Mouse (Mus musculus) heart, postnatal 25 days (tissue): ENCODE measurements around the gene Unc45a. TPM values are rescaled to one million over a fixed set of nuclear protein-coding genes. Genes with fewer than 3 reads are reported as not detected.
"Not testable (repeated sequence)": the region's sequence is repeated elsewhere in the genome, so short reads cannot be mapped to it uniquely, and the experiment has no call there.

Source experiments
- DNase-seq: peaks from one replicate; pipeline ENCODE4 v3.0.0; 2022; ENCODE audit warnings: low spot score
- intact Hi-C: fragments of 180-260 bp; cut with DNase I; formaldehyde crosslinking; loops from one replicate; pipeline ENCODE4 v1.15.1; 2025
- total RNA-seq, 2 experiments: library from RNA; stranded (reverse); gene quantifications; 2 replicates each; pipeline ENCODE4 v1.2.3; 2021

Unc45a gene
- total RNA-seq, 2 experiments from 2014 or later, result 13.5 to 15.8 TPM

DNA sequence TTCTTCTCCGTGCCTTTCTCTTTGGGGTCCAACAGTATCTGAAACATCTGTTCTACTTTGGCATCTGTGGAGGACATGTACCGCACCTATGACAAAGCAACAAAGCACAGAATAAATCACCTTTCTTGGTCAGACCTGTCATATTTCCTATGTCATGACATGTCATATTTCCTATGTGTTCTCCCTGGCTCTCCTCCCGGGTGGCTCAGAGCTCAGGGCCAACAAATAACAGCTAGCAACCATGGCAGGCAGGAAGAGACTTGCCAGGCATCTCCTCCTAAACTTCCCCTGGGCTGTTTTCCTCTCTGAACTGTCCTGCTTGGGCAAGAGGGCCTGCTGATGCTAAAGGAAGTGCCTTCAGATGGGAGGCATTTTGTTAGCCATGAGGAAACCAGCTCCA lies 3.9 kb downstream of the Unc45a start:
- intact Hi-C loops, result no loop called here

GRCm38 (mm10) chr7:80334848-80335247 lies 6.0 kb downstream of the Unc45a start:
- intact Hi-C loops, result no loop called here
- no peak for DNase-seq

More for the DNA sequence above, 3.9 kb downstream of the Unc45a start:
- no peak for DNase-seq

GRCm38 (mm10) chr7:80331433-80331832 lies 9.4 kb downstream of the Unc45a start:
- intact Hi-C loops, result no loop called here
- DNase-seq, result no peak

DNA sequence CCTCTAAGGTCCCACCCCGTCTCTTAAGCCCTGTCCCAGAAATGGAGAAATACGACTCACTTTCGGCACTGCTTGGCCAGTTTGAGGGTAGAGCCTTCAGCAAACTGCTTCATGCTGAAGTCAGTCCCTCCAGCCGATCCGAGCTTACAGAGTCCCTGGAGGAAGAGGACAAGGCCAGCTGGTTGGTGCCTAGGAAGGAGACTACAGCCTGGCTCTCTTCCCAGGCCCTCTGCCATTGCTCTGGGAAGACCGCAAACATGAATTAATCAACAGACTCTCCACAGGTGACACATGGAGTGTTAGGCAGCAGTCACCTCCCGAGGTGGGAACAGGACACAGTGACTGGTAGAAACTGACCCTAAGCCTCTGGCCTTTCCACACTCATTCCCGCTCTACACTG lies 10.5 kb downstream of the Unc45a start:
- intact Hi-C loops, result no loop called here
- no peak for DNase-seq

- intact Hi-C loops, result no loop called here
- no peak for DNase-seq
These were observed 14.7 kb downstream of the Unc45a start for GRCm38 (mm10) chr7:80326076-80326475.

GRCm38 (mm10) chr7:80325292-80325868 lies 15.4 kb downstream of the Unc45a start:
- intact Hi-C loops, result loop anchor here (2.0 kb wide), 1 partner anchor 29 kb away; no protein-coding TSS in a partner anchor
- DNase-seq, result no peak

DNA sequence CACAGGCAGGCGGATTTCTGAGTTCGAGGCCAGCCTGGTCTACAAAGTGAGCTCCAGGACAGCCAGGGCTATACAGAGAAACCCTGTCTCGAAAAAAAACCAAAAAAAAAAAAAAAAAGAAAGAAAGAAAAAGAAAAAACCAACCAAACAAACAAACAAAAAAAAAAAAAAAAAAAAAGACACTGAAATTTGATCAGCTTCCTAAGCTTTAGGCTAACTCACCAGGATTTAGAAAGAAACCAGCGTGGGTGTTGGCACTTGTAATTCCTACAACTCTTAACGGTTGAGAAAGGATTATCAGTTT lies 16.0 kb downstream of the Unc45a start:
- intact Hi-C loops, result loop anchor here (2.0 to 5.0 kb wide), 2 partner anchors 28 to 182 kb away; no protein-coding TSS in a partner anchor
- DNase-seq, result not testable (repeated sequence)

DNA sequence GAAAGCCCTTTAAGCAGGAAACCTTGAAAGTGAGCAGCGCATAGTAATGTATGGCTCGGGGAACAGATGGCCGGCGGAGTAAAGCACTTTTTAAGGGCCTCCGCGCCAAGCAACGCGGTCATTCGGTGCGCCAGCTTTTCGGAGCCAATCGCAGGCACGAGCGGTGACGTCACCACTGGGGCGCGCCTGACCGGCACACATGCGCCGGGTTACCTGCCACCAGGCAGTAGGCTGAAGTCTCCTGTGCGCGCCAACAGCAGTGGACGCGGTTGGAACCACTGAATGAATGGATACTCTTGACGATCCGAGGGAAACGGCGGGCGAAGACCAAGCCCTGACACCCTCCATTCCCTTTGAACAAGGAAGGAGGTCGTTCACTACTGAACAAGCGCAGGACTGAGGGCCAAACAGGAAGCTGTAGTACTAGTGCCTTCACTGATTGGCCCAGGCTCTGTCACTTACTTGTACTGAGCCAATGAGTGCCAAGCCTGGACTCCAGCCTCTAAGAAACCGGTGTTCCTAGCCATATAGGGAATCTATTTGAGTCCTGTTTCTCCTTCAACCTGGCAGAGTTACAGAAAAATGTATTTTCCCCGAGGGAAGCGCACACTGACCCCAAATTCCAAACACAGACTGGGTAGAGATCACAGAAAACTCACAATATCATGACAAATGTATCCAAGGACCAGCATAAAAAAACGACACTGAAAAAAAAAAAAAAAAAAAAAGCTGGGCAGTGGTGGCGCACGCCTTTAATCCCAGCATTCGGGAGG lies 16.6 kb downstream of the Unc45a start, which contains the start of gene Rccd1:
Gene Rccd1 (minus strand): TSS at position 412 of the 773 bp plus-strand sequence.
- peak; percentile 89 for DNase-seq
- intact Hi-C loops, result loop anchor here (2.0 to 5.0 kb wide), 2 partner anchors 27 to 182 kb away; no protein-coding TSS in a partner anchor

DNA sequence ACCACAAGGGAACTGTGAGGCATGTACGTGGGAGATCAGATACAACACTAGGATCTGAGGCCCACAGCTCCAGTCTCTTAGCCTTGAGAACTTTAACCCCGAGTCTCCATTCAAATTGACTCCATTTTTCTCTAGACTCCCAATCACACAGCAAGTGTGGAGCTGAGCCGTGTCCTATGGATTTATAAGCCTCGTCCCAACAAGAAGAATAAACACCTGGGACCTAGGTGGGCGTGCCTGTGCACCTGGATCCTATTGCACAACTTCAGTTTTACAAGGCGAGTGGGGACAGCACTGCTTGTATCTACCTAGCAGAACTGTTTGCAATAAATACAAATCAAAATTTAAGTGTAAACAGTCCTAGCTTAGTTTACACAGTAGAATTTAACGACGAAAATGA lies 17.5 kb downstream of the Unc45a start:
- intact Hi-C loops, result loop anchor here (5.0 kb wide), 1 partner anchor 181 kb away; no protein-coding TSS in a partner anchor
- no peak for DNase-seq

- no peak for DNase-seq
- intact Hi-C loops, result loop anchor here (5.0 kb wide), 1 partner anchor 178 kb away; no protein-coding TSS in a partner anchor
These were observed 20.8 kb downstream of the Unc45a start for GRCm38 (mm10) chr7:80319846-80320496.

DNA sequence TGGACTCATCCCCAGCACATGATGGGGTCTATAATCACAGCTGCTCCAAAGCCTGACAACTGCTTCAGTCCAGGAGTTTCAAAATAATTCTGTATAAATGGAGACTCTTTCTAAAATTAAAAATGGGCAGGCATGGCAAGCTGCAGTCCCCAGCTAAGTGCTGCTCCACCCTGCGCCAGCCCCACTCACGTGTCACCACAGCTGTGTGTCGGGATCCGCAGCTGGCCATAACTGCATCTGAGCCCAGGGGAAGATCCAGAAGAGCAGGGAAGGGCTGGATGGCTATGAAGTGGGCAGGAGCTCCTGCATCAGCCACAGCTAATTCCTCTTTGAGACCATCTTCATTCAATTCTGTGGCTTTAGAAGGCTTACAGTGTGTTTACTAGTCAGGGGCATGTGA lies 22.1 kb downstream of the Unc45a start:
- DNase-seq, result no peak
- intact Hi-C loops, result no loop called here

DNA sequence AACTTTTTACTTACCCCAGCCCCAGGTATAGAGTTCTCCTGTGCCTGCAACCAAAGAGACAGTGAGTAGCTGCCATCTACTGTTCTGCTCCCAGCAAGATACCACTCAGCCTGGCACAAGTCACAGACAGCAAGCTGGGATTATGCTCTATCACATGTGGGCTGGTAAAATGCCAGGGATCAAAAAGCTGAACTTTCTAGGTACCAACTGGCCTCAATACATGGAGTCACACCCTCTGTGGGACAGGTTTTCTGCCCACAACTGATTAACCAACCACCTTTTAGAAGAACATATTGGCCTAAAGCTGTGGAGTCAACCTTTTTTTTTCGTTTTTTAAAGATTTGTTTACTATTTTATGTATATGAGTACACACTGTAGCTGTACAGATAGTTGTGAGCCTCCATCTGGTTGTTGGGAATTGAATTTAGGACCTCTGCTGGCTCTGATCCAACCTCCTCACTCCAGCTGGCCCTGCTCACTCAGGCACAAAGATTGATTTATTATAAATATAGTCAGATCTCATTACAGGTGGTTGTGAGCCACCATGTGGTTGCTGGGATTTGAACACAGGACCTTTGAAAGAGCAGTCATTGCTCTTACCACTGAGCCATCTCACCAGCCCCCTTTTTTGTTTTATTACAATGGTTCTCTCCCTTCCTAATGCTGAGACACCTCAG lies 23.2 kb downstream of the Unc45a start:
- intact Hi-C loops, result no loop called here
- DNase-seq, result no peak

DNA sequence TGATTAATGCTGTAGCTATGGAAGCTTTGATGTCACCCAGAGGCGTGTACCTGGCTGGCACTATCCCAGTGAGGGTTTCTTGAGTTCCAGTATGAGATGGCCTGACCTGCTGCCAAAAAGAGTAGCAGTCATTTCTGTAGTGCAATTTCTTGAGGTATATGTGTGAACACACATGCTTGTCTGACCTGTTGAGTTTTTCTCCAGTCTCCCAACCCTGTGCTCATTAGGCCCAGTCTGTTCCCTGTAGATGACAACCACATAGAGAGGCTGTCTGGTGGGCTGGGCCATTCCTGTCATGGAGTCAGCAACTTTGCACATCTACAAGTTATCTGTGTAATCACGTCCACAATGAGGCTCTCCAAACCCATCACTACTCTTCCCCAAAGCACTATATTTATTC lies 25.1 kb downstream of the Unc45a start:
- intact Hi-C loops, result no loop called here
- no peak for DNase-seq

- intact Hi-C loops, result no loop called here
- DNase-seq, result no peak
These were observed 30.0 kb downstream of the Unc45a start for GRCm38 (mm10) chr7:80310771-80311170.

GRCm38 (mm10) chr7:80307766-80308165 lies 33.0 kb downstream of the Unc45a start:
- intact Hi-C loops, result no loop called here

DNA sequence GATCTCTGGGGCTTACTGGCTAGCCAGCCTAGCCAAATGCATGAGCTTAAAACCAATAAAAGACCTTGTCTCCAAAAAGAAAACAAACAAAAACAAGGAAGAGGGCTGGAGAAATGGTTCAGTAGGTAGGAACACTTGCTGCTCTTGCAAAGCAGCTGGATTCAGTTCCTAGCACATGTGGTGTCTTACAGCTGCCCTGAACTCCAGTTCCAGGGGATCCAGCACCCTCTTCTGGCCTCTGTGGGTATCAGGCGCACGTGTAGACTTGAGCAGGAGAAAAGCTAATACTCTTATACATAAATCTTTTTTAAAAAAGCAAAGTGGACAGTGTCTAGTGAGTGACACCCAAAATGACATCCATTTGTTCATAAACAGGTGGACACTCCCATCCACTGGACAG lies 39.3 kb downstream of the Unc45a start:
- intact Hi-C loops, result no loop called here
- DNase-seq, result no peak

More at GRCm38 (mm10) chr7:80307766-80308165, 33.0 kb downstream of the Unc45a start:
- DNase-seq, result no peak

DNA sequence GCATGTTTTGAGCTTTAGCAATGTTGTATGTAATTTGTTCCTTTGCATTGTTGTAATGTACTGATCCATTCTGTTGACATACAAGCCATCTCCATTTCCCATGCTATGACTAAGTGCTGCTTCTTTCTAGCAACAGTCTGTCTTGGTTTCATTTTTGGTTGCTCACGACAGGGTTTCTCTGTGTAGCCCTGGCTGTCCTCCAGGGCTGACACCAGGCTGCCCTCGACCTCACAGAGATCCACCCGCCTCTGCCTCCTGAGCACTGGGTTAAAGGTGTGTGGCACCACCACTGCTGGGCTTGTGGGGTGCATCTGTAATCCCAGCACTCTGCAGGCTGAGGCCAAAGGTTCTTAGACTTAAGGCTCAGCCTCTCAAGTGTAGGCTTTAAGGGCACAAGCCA lies 41.2 kb downstream of the Unc45a start:
- DNase-seq, result no peak
- intact Hi-C loops, result no loop called here

- intact Hi-C loops, result no loop called here
- no peak for DNase-seq
These were observed 42.1 kb downstream of the Unc45a start for GRCm38 (mm10) chr7:80298754-80299153.

- intact Hi-C loops, result loop anchor here (2.0 kb wide), 1 partner anchor 28 kb away; the partner anchor contains the start of gene Rccd1
- DNase-seq, result no peak
These were observed 43.8 kb downstream of the Unc45a start for GRCm38 (mm10) chr7:80297041-80297440.

DNA sequence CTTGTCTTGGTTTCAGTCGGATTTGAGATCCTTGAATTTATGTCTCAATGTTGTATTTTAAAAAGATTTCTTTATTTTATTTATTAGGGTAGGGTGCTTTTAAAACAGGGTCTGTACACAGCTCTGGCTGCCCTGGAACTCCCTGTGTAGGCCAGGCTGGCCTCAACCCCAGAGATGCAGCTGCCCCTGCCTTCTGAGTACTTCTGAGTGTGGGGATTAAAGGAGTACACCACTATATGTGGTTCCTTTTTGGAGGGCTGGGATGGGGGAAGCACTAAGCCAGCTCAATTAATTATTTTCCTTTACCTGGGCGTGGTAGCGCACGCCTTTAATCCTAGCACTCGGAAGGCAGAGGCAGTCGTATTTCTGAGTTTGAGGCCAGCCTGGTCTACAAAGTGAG lies 44.3 kb downstream of the Unc45a start:
- no peak for DNase-seq
- intact Hi-C loops, result loop anchor here (2.0 kb wide), 1 partner anchor 28 kb away; the partner anchor contains the start of gene Rccd1
